Mouse (Mus musculus) olfactory bulb, adult 2 months (tissue): ENCODE measurements at regions not wholly inside any gene's neighbourhood (a gene's known extent, or its start where the extent isn't known, plus 50 kb on each side); places are given as distances from the start of the nearest gene placed in this dataset.

Experiments used
- CTCF ChIP-seq: fragments of 200-500 bp; IDR thresholded peaks from 2 replicates; pipeline ENCODE4 v1.5.1; 2012; ENCODE audit warnings: low read depth, mild to moderate bottlenecking, low read length, moderate library complexity; ENCODE audit not compliant: insufficient read depth
- POLR2A ChIP-seq: fragments of 200-500 bp; IDR thresholded peaks from 2 replicates; pipeline ENCODE4 v1.6.1; 2012; ENCODE audit warnings: mild to moderate bottlenecking, low read depth, low read length, moderate library complexity; ENCODE audit not compliant: insufficient read depth

- TF ChIP-seq POLR2A (no peak), CTCF (no peak)
These were observed 59.4 kb upstream of the Ifne start for GRCm38 (mm10) chr4:88939397-88939796.
